ENCODE assay signal across 1 mouse cellular context in the genomic region with DNA sequence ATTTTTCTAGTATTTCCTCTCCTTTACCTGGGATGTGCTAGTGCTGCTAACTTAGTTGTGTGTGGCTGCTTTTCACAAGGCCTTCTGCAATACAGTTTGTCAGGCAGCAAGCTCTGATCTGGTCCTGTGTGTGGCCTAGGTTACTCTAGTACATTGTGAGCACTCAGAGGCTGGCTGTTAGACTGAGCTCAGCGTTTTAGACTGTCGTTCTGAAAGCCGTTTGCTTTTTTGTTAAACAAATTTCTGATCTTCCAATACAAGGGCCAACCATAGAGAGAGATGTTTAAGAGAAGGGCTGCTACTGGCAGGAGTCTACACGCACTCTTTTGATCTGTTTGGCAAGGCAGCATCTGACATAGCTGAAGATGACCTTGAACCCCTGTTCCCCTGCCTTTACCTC.
TF ChIP-seq lines count a peak whose summit lies in the region.

No protein-coding gene starts in this region.

TF ChIP-seq in CH12.LX, 34 proteins besides CTCF, POLR2A, EP300 and RAD21:
- peak; percentile 21; the same call in 1 of the 2 replicates for TF ChIP-seq NELFE (IDR thresholded peaks at IDR 0.05; ENCODE audit: low read depth, low read length)
- peak; percentile 77 for TF ChIP-seq TBP (conservative IDR thresholded peaks at IDR 0.05; ENCODE audit: low read depth, low read length)
- no peak for TF ChIP-seq PAX5 (IDR thresholded peaks at IDR 0.05; ENCODE audit: low read length)
